Mouse (Mus musculus): ENCODE data around the gene Pif1. TPM values are rescaled to one million over a fixed set of nuclear protein-coding genes. Genes with fewer than 3 reads are reported as not detected.

Gene Pif1
- total and polyA plus RNA-seq, 3 experiments: 11.2 to 14.5 (median 12.2) TPM

DNA sequence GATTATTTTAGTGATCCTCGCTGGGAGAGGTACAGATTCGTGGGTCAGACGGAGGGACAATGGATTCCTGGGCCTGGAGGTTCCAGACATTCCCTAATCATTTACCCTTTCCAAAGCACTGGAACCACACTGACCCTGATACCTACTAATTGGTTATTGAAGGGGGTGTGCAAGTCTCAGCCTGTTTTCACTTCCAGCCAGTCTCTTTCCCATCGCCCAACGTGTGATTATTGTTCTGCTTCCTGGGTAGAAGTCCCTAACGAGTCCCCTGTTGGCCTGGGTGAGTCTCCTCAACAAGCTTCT lies 261 bp downstream of the Pif1 start:
- H3K9ac ChIP-seq (ENCODE audit: insufficient read depth, low read depth): peak overlapping the region; percentile 39; the same call in 1 of the 2 replicates
- H3K4me3 ChIP-seq (replicated peaks in 1 of 3; ENCODE audit: low read depth in 2 of 3, low read length in 2 of 3, poor library complexity in 1 of 3): peak overlapping the region; percentile 76 to 98 (median 77)
- H3K79me2 ChIP-seq (replicated peaks; ENCODE audit: control insufficient read depth, extremely low read depth, insufficient read depth, poor library complexity, severe bottlenecking): peaks cover 5% of the 10 kb centered on the region; the same call in 1 of the 2 replicates
- peaks cover 8 to 34% of the 10 kb centered on the region in 2 experiments; a peak in 3 of 4 replicates for H3K4me1 ChIP-seq (ENCODE audit: control insufficient read depth in 1 of 2, insufficient read depth in 2 of 2)
- no peak for DNase-seq (ENCODE audit: extremely low read depth)
- peak overlapping the region; percentile 83 for H3K4me2 ChIP-seq (ENCODE audit: insufficient read depth, low read depth, poor library complexity, severe bottlenecking)
- dilution Hi-C loops (cut with MboI; ENCODE audit: extremely low pct_ligation_motif_present, extremely low pct_unique_long_range_greater_than_20kb, low sequenced_read_pairs): no loop called here
- H3K36me3 ChIP-seq (replicated peaks in 1 of 2; ENCODE audit: control insufficient read depth in 1 of 2, insufficient read depth in 1 of 2, low read length in 1 of 2): peaks cover 16 to 32% of the 10 kb centered on the region in 2 experiments
- H3K9me3 ChIP-seq (replicated peaks; ENCODE audit: low read length): no peaks in the 10 kb centered on the region
- in situ Hi-C loops (cut with MboI; ENCODE audit: low pct_ligation_motif_present, low pct_unique_long_range_greater_than_20kb, low sequenced_read_pairs): loop anchor here (10.0 kb wide), 1 partner anchor 142 kb away; no protein-coding TSS in a partner anchor
- TF ChIP-seq MAX (IDR thresholded peaks at IDR 0.05; ENCODE audit: low read length) (peak; percentile 17; the same call in 1 of the 2 replicates), PAX5 (IDR thresholded peaks at IDR 0.05; ENCODE audit: low read length) (no peak), ETS1 (conservative IDR thresholded peaks at IDR 0.05; ENCODE audit: low read depth, low read length) (no peak), RCOR1 (conservative IDR thresholded peaks at IDR 0.05; ENCODE audit: low read depth, low read length) (no peak), MXI1 (IDR thresholded peaks at IDR 0.05; ENCODE audit: low read depth, low read length) (peak; percentile 9; the same call in 1 of the 2 replicates), SIN3A (IDR thresholded peaks at IDR 0.05; ENCODE audit: low read length) (peak; percentile 41; the same call in 1 of the 2 replicates), NELFE (IDR thresholded peaks at IDR 0.05; ENCODE audit: low read depth, low read length) (no peak; the same call in 1 of the 2 replicates), UBTF (IDR thresholded peaks at IDR 0.05; ENCODE audit: low read depth, low read length) (no peak), E2F4 (IDR thresholded peaks at IDR 0.05; ENCODE audit: insufficient replicate concordance, low read depth, low read length) (no peak)
- no peaks in the 10 kb centered on the region for H3K27me3 ChIP-seq (replicated peaks)
- no peak overlapping the region for H3K27ac ChIP-seq (ENCODE audit: insufficient read depth, low read depth)

DNA sequence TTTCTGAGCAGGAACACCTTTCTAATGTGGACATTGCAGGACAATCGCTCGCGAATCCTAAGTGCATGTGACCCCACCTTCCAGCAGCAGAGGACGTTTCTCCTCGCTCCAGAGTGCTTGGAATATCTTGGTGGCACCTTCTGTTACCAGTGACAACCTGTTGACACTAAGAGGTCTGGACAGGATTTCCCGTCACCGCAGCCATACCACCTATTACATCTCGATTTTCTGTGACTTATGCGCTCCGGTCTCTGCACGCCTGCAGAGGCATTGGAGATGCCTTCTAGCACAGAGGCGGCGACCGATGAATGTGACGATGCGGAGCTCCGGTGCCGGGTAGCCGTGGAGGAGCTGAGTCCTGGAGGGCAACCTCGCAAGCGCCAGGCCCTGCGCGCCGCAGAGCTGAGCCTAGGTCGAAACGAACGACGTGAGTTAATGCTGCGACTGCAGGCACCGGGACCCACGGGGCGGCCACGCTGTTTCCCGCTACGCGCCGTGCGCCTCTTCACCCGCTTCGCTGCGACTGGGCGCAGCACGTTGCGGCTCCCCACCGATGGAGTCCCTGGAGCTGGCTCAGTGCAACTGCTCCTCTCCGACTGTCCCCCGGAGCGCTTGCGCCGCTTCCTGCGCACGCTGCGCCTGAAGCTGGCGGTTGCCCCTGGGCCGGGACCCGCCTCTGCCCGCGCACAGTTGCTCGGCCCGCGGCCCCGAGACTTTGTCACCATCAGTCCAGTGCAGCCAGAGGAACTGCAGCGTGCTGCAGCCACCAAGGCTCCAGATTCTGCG lies 806 bp downstream of the Pif1 start:
- Histone ChIP-seq H3K4me2 (ENCODE audit: insufficient read depth, low read depth, poor library complexity, severe bottlenecking) (peak overlapping the region; percentile 83), H3K36me3 (replicated peaks in 1 of 2; ENCODE audit: control insufficient read depth in 1 of 2, insufficient read depth in 1 of 2, low read length in 1 of 2) (peaks cover 18 to 38% of the 10 kb centered on the region in 2 experiments), H3K27ac (ENCODE audit: insufficient read depth, low read depth) (no peak overlapping the region), H3K79me2 (replicated peaks; ENCODE audit: control insufficient read depth, extremely low read depth, insufficient read depth, poor library complexity, severe bottlenecking) (peaks cover 5% of the 10 kb centered on the region; the same call in 1 of the 2 replicates), H3K9ac (ENCODE audit: insufficient read depth, low read depth) (peak overlapping the region; percentile 39; the same call in 1 of the 2 replicates), H3K9me3 (replicated peaks; ENCODE audit: low read length) (no peaks in the 10 kb centered on the region), H3K4me1 (ENCODE audit: control insufficient read depth in 1 of 2, insufficient read depth in 2 of 2) (peaks cover 8 to 29% of the 10 kb centered on the region in 2 experiments; a peak in 3 of 4 replicates), H3K4me3 (replicated peaks in 1 of 3; ENCODE audit: low read depth in 2 of 3, low read length in 2 of 3, poor library complexity in 1 of 3) (peak overlapping the region; percentile 76 to 98 (median 77)), H3K27me3 (replicated peaks) (no peaks in the 10 kb centered on the region)
- DNase-seq (ENCODE audit: extremely low read depth): peak; percentile 29
- dilution Hi-C loops (cut with MboI; ENCODE audit: extremely low pct_ligation_motif_present, extremely low pct_unique_long_range_greater_than_20kb, low sequenced_read_pairs): no loop called here
- in situ Hi-C loops (cut with MboI; ENCODE audit: low pct_ligation_motif_present, low pct_unique_long_range_greater_than_20kb, low sequenced_read_pairs): loop anchor here (10.0 kb wide), 1 partner anchor 143 kb away; no protein-coding TSS in a partner anchor
- no peak for TF ChIP-seq ETS1 (conservative IDR thresholded peaks at IDR 0.05; ENCODE audit: low read depth, low read length)
- no peak for TF ChIP-seq RCOR1 (conservative IDR thresholded peaks at IDR 0.05; ENCODE audit: low read depth, low read length)
- TF ChIP-seq MEF2A (IDR thresholded peaks at IDR 0.05; ENCODE audit: borderline replicate concordance, low read depth, low read length): no peak
- no peak for TF ChIP-seq GABPA (IDR thresholded peaks at IDR 0.05; ENCODE audit: insufficient replicate concordance, low read depth, low read length)
- TF ChIP-seq CHD2 (IDR thresholded peaks at IDR 0.05; ENCODE audit: low read length): no peak
- TF ChIP-seq ZMIZ1 (IDR thresholded peaks at IDR 0.05; ENCODE audit: low read depth, low read length): no peak
- TF ChIP-seq IRF4 (IDR thresholded peaks at IDR 0.05; ENCODE audit: low read depth, low read length): no peak
- no peak for TF ChIP-seq ZNF384 (IDR thresholded peaks at IDR 0.05; ENCODE audit: low read depth, low read length)
- TF ChIP-seq PAX5 (IDR thresholded peaks at IDR 0.05; ENCODE audit: low read length): no peak
- TF ChIP-seq UBTF (IDR thresholded peaks at IDR 0.05; ENCODE audit: low read depth, low read length): peak; percentile 77; the same call in 1 of the 2 replicates
- TF ChIP-seq HCFC1 (IDR thresholded peaks at IDR 0.05; ENCODE audit: low read depth, low read length): no peak
- TF ChIP-seq TBP (conservative IDR thresholded peaks at IDR 0.05; ENCODE audit: low read depth, low read length): no peak
- TF ChIP-seq E2F4 (IDR thresholded peaks at IDR 0.05; ENCODE audit: insufficient replicate concordance, low read depth, low read length): no peak
- TF ChIP-seq POLR2AphosphoS2 (IDR thresholded peaks at IDR 0.05; ENCODE audit: low read depth, low read length): no peak
- TF ChIP-seq JUND (conservative IDR thresholded peaks at IDR 0.05; ENCODE audit: low read depth, low read length): no peak
- 0 out of 2 replicates have a peak, but pooled peaks have one; percentile 19 for TF ChIP-seq POLR2A (IDR thresholded peaks at IDR 0.05; ENCODE audit: low read depth, low read length)
- TF ChIP-seq USF2 (conservative IDR thresholded peaks at IDR 0.05; ENCODE audit: low read depth, low read length): no peak
- no peak for TF ChIP-seq KAT2A (IDR thresholded peaks at IDR 0.05; ENCODE audit: insufficient replicate concordance, low read length)
- no peak for TF ChIP-seq ZKSCAN1 (IDR thresholded peaks at IDR 0.05; ENCODE audit: borderline replicate concordance, low read depth, low read length)
- no peak for TF ChIP-seq CHD1 (IDR thresholded peaks at IDR 0.05; ENCODE audit: low read depth, low read length)
- 0 out of 2 replicates have a peak, but pooled peaks have one; percentile 7 for TF ChIP-seq MXI1 (IDR thresholded peaks at IDR 0.05; ENCODE audit: low read depth, low read length)
- TF ChIP-seq MAFK (IDR thresholded peaks at IDR 0.05; ENCODE audit: insufficient replicate concordance, low read length): no peak
- no peak for TF ChIP-seq CTCF (conservative IDR thresholded peaks at IDR 0.05 in 1 of 2, IDR thresholded peaks at IDR 0.05 in 1 of 2; ENCODE audit: low read depth in 2 of 2, low read length in 2 of 2)
- no peak for TF ChIP-seq MYC (IDR thresholded peaks at IDR 0.05; ENCODE audit: low read depth, low read length)
- peak; percentile 34; the same call in 1 of the 2 replicates for TF ChIP-seq MAX (IDR thresholded peaks at IDR 0.05; ENCODE audit: low read length)
- no peak for TF ChIP-seq MAZ (IDR thresholded peaks at IDR 0.05; ENCODE audit: low read depth, low read length)
- no peak for TF ChIP-seq SMC3 (IDR thresholded peaks at IDR 0.05; ENCODE audit: low read depth, low read length)
